Mouse (Mus musculus): ENCODE measurements at regions not wholly inside any gene's neighbourhood (a gene's known extent, or its start where the extent isn't known, plus 50 kb on each side); places are given as distances from the start of the nearest gene placed in this dataset.

- TF ChIP-seq POLR2A (IDR thresholded peaks at IDR 0.05; ENCODE audit: borderline replicate concordance, insufficient read depth, low read length) (no peak), CTCF (IDR thresholded peaks at IDR 0.05; ENCODE audit: borderline replicate concordance, insufficient read depth, low read depth, low read length) (no peak)
These were observed 156.9 kb upstream of the Sox11 start for GRCm38 (mm10) chr12:27499276-27499675.
